Mouse (Mus musculus) ES-Bruce4 (cell line): ENCODE measurements around the gene Asb2. TPM values are rescaled to one million over a fixed set of nuclear protein-coding genes. Genes with fewer than 3 reads are reported as not detected.

Experiments used
- H3K27ac ChIP-seq: 2 replicates; pipeline ENCODE4 v1.5.1; 2012; ENCODE audit warnings: low read length, inconsistent platforms; ENCODE audit not compliant: insufficient read depth
- H3K27me3 ChIP-seq: 2 replicates; pipeline ENCODE4 v1.6.1; 2012; ENCODE audit warnings: mild to moderate bottlenecking, low read length, inconsistent platforms; ENCODE audit not compliant: control insufficient read depth, poor library complexity, insufficient read depth, severe bottlenecking
- H3K36me3 ChIP-seq: 2 replicates; pipeline ENCODE4 v1.6.1; 2012; ENCODE audit warnings: inconsistent platforms, mild to moderate bottlenecking, low read length, moderate library complexity; ENCODE audit not compliant: control insufficient read depth, poor library complexity, insufficient read depth, severe bottlenecking
- H3K4me1 ChIP-seq: one replicate; pipeline ENCODE4 v1.8.1; 2011; ENCODE audit warnings: low read length; ENCODE audit not compliant: control insufficient read depth, insufficient read depth
- H3K4me3 ChIP-seq: 2 replicates; pipeline ENCODE4 v1.5.1; 2011; ENCODE audit warnings: low read depth, mild to moderate bottlenecking, low read length
- H3K9ac ChIP-seq: 2 replicates; pipeline ENCODE4 v1.6.1; 2012; ENCODE audit warnings: low read depth, mild to moderate bottlenecking, inconsistent platforms; ENCODE audit not compliant: poor library complexity, severe bottlenecking
- H3K9me3 ChIP-seq: replicated peaks from 2 replicates; pipeline ENCODE4 v1.6.1; 2012; ENCODE audit warnings: mild to moderate bottlenecking, low read length, inconsistent platforms; ENCODE audit not compliant: control insufficient read depth, poor library complexity, insufficient read depth, severe bottlenecking
- CTCF ChIP-seq: IDR thresholded peaks from one replicate; pipeline ENCODE4 v1.8.1; 2011; ENCODE audit warnings: low read depth, low read length
- EP300 ChIP-seq: IDR thresholded peaks from 2 replicates; pipeline ENCODE4 v1.6.1; 2011; ENCODE audit warnings: low read depth, low read length; ENCODE audit not compliant: insufficient read depth
- POLR2A ChIP-seq: IDR thresholded peaks from one replicate; pipeline ENCODE4 v1.8.1; 2011; ENCODE audit warnings: low read length; ENCODE audit not compliant: insufficient read depth
- polyA plus RNA-seq: library from polyadenylated mRNA; stranded (reverse); fragments of >200 nt; gene quantifications from 2 replicates; pipeline ENCODE4 v1.2.4, GENCODE M21; 2011; ENCODE audit warnings: low read depth; ENCODE audit not compliant: missing spikeins, insufficient read depth, insufficient read length

Gene Asb2
- polyA plus RNA-seq, 1 experiment = not detected

GRCm38 (mm10) chr12:103356415-103356748 is 581 bp upstream of the Asb2 start:
- no peak for TF ChIP-seq EP300
- no peak for TF ChIP-seq CTCF
- no peak for TF ChIP-seq POLR2A
- no peaks in the 10 kb centered on the region for H3K9me3 ChIP-seq
- no peaks in the 10 kb centered on the region for H3K4me1 ChIP-seq
- H3K4me3 ChIP-seq = no peak overlapping the region
- H3K27ac ChIP-seq = no peak overlapping the region
- no peaks in the 10 kb centered on the region for H3K36me3 ChIP-seq
- no peak overlapping the region for H3K9ac ChIP-seq
- no peaks in the 10 kb centered on the region for H3K27me3 ChIP-seq

GRCm38 (mm10) chr12:103353538-103353937 is 2.3 kb downstream of the Asb2 start:
- H3K4me3 ChIP-seq = no peak overlapping the region
- no peaks in the 10 kb centered on the region for H3K4me1 ChIP-seq
- TF ChIP-seq POLR2A = no peak
- no peak for TF ChIP-seq EP300
- TF ChIP-seq CTCF = no peak
- H3K27ac ChIP-seq = no peak overlapping the region
- H3K36me3 ChIP-seq = no peaks in the 10 kb centered on the region
- H3K27me3 ChIP-seq = no peaks in the 10 kb centered on the region
- no peak overlapping the region for H3K9ac ChIP-seq
- no peaks in the 10 kb centered on the region for H3K9me3 ChIP-seq

GRCm38 (mm10) chr12:103352735-103353134 is 3.1 kb downstream of the Asb2 start:
- Histone ChIP-seq H3K36me3 (no peaks in the 10 kb centered on the region), H3K4me3 (no peak overlapping the region), H3K4me1 (no peaks in the 10 kb centered on the region), H3K27ac (no peak overlapping the region), H3K9me3 (no peaks in the 10 kb centered on the region), H3K9ac (no peak overlapping the region), H3K27me3 (no peaks in the 10 kb centered on the region)
- no peak for TF ChIP-seq EP300

GRCm38 (mm10) chr12:103348506-103348905 is 7.3 kb downstream of the Asb2 start:
- peak; percentile 74 for TF ChIP-seq CTCF
- no peak for TF ChIP-seq EP300
- H3K36me3 ChIP-seq = no peaks in the 10 kb centered on the region
- H3K9ac ChIP-seq = no peak overlapping the region
- no peaks in the 10 kb centered on the region for H3K4me1 ChIP-seq
- H3K27ac ChIP-seq = no peak overlapping the region
- H3K4me3 ChIP-seq = no peak overlapping the region
- H3K27me3 ChIP-seq = no peaks in the 10 kb centered on the region
- H3K9me3 ChIP-seq = no peaks in the 10 kb centered on the region

- H3K27ac ChIP-seq = no peak overlapping the region
- TF ChIP-seq CTCF (no peak), EP300 (no peak), POLR2A (no peak)
Observed at GRCm38 (mm10) chr12:103347406-103347805, 8.4 kb downstream of the Asb2 start.

GRCm38 (mm10) chr12:103346945-103347344 is 8.9 kb downstream of the Asb2 start:
- H3K4me1 ChIP-seq = no peaks in the 10 kb centered on the region
- H3K27ac ChIP-seq = no peak overlapping the region
- no peak overlapping the region for H3K4me3 ChIP-seq
- TF ChIP-seq EP300 (no peak), POLR2A (no peak), CTCF (no peak)
- no peaks in the 10 kb centered on the region for H3K36me3 ChIP-seq
- H3K9ac ChIP-seq = no peak overlapping the region
- no peaks in the 10 kb centered on the region for H3K27me3 ChIP-seq
- no peaks in the 10 kb centered on the region for H3K9me3 ChIP-seq

More at GRCm38 (mm10) chr12:103347406-103347805, 8.4 kb downstream of the Asb2 start:
- no peaks in the 10 kb centered on the region for H3K36me3 ChIP-seq
- no peak overlapping the region for H3K4me3 ChIP-seq
- H3K9ac ChIP-seq = no peak overlapping the region
- no peaks in the 10 kb centered on the region for H3K4me1 ChIP-seq
- no peaks in the 10 kb centered on the region for H3K9me3 ChIP-seq
- no peaks in the 10 kb centered on the region for H3K27me3 ChIP-seq

GRCm38 (mm10) chr12:103344934-103345333 is 10.9 kb downstream of the Asb2 start:
- Histone ChIP-seq H3K9me3 (no peaks in the 10 kb centered on the region), H3K4me1 (no peaks in the 10 kb centered on the region), H3K9ac (no peak overlapping the region), H3K27ac (no peak overlapping the region), H3K4me3 (no peak overlapping the region), H3K36me3 (no peaks in the 10 kb centered on the region), H3K27me3 (no peaks in the 10 kb centered on the region)
- TF ChIP-seq POLR2A = no peak
- no peak for TF ChIP-seq CTCF
- TF ChIP-seq EP300 = no peak
